Mouse (Mus musculus) hindbrain, embryonic 12.5 days (tissue): Measurements from ENCODE around the gene Zyx. TPM values are rescaled to one million over a fixed set of nuclear protein-coding genes. Genes with fewer than 3 reads are reported as not detected.

ENCODE experiments used
- ATAC-seq: fragments of 200-750 bp; cut with Nextera tagmentation; 2 replicates; pipeline ENCODE4 v1.8.0; 2017; ENCODE audit warnings: moderate TSS enrichment; ENCODE audit not compliant: low FRiP score
- H3K27ac ChIP-seq: fragments of 300-500 bp; sonication (generic); 2 replicates; pipeline ENCODE4 v1.5.1; 2016; ENCODE audit warnings: mild to moderate bottlenecking
- H3K27me3 ChIP-seq: fragments of 300-500 bp; sonication (generic); 2 replicates; pipeline ENCODE4 v1.6.1; 2016; ENCODE audit warnings: mild to moderate bottlenecking
- H3K36me3 ChIP-seq: fragments of 300-500 bp; sonication (generic); 2 replicates; pipeline ENCODE4 v1.6.1; 2016; ENCODE audit warnings: mild to moderate bottlenecking
- H3K4me1 ChIP-seq: fragments of 300-500 bp; sonication (generic); 2 replicates; pipeline ENCODE4 v1.6.1; 2016
- H3K4me2 ChIP-seq: fragments of 300-500 bp; sonication (generic); replicated peaks from 2 replicates; pipeline ENCODE4 v1.6.1; 2016; ENCODE audit warnings: mild to moderate bottlenecking
- H3K4me3 ChIP-seq: fragments of 300-500 bp; sonication (generic); 2 replicates; pipeline ENCODE4 v1.5.1; 2016; ENCODE audit warnings: mild to moderate bottlenecking
- H3K9ac ChIP-seq: fragments of 300-500 bp; sonication (generic); 2 replicates; pipeline ENCODE4 v1.6.1; 2016; ENCODE audit warnings: mild to moderate bottlenecking, moderate library complexity
- H3K9me3 ChIP-seq: fragments of 300-500 bp; sonication (generic); replicated peaks from 2 replicates; pipeline ENCODE4 v1.6.1; 2016; ENCODE audit warnings: mild to moderate bottlenecking
- WGBS: fragments of 180-500 bp; shearing (Covaris S2); methylation state at CpG from one replicate; pipeline ENCODE4 v1.1.7; 2016; 5-methylcytosine and 5-hydroxymethylcytosine counted together
- polyA plus RNA-seq: library from polyadenylated mRNA; unstranded; fragments of >200 nt; fragmentation: Nextera tagmentation; extraction: Ambion mirVana; gene quantifications from 2 replicates; pipeline ENCODE4 v1.2.1, GENCODE M21; 2016

The Zyx gene
- polyA plus RNA-seq, 1 experiment from 2014 or later = 71.4 TPM

DNA sequence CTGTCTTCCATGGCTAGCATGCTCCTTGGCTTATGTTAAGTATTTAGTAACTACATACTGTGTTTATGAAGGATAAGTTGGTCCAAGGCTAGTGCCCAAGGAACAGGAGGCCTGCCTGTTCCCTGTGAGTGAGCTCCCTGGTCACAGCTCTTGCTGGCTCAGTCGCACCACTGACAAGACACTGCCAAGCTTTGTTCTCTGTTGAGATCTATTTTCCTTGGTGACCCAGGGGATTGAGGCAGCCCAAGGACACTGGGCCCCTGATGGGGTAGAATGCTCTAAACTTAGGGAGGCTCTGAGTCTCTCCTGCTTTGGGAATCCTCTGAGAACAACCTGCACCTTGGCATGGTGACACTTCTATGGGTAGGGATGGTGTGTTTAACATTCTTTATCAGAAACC is 12.6 kb downstream of the Zyx start:
- Histone ChIP-seq H3K9ac (no peak overlapping the region), H3K27ac (no peak overlapping the region), H3K27me3 (no peaks in the 10 kb centered on the region), H3K36me3 (peaks cover 33% of the 10 kb centered on the region), H3K4me1 (no peaks in the 10 kb centered on the region), H3K9me3 (no peaks in the 10 kb centered on the region), H3K4me2 (no peak overlapping the region), H3K4me3 (no peak overlapping the region)
- no peak for ATAC-seq
- 67% methylated on average over 1 of the region's 1 CpGs for WGBS

DNA sequence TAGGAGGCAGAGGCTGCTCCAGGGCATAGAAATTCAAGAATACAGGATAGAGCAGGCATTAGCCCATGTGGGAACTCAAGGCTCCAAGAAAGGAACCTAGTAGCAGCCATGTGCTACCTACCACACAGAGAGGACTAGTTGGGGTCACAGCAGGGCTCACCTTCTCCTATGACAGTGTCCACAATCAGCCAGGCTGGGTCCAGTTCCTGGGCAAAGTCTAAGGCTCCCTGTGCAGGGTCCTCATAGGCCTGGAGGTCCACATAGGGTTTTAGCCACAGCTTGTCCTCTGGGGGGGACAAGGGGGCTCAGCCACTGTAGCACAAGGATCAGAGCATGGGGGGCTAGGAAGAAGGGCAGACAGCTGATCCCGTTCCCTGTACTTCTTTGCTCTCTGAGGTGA is 13.1 kb downstream of the Zyx start:
- Histone ChIP-seq H3K9ac (no peak overlapping the region), H3K4me3 (no peak overlapping the region), H3K4me2 (no peak overlapping the region), H3K27ac (no peak overlapping the region), H3K36me3 (peaks cover 29% of the 10 kb centered on the region), H3K9me3 (no peaks in the 10 kb centered on the region), H3K4me1 (no peaks in the 10 kb centered on the region), H3K27me3 (no peaks in the 10 kb centered on the region)
- no peak for ATAC-seq
- 89% methylated on average over 1 of the region's 1 CpGs for WGBS

- ATAC-seq = no peak
- WGBS = 62% methylated on average over 3 of the region's 3 CpGs
These were observed 13.5 kb downstream of the Zyx start for GRCm38 (mm10) chr6:42362974-42363373.

DNA sequence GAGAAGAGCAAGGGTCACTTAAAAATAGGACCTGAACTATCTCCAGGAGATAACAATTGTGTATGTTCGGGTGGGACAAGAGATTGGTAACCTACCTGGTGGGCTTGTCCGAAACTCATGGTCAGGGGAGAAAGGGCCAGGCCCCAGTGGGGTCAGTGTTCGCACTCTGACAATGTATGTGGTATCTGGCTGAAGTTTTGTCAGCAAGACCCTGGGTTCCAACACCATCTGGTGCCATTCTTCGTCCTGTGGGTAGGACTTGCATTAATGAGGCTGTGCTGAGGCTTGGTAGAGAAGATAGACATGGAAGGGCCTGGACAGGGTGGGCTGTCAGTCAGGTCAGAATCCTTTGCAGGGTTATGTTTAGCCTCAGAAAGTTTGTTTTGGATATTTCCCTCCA is 14.6 kb downstream of the Zyx start:
- no peaks in the 10 kb centered on the region for H3K4me1 ChIP-seq
- H3K4me3 ChIP-seq = no peak overlapping the region
- ATAC-seq = no peak
- peaks cover 13% of the 10 kb centered on the region for H3K36me3 ChIP-seq
- no peak overlapping the region for H3K27ac ChIP-seq
- 82% methylated on average over 4 of the region's 4 CpGs for WGBS
- no peak overlapping the region for H3K9ac ChIP-seq
- H3K9me3 ChIP-seq = no peaks in the 10 kb centered on the region
- no peak overlapping the region for H3K4me2 ChIP-seq
- no peaks in the 10 kb centered on the region for H3K27me3 ChIP-seq

More at GRCm38 (mm10) chr6:42362974-42363373, 13.5 kb downstream of the Zyx start:
- H3K27me3 ChIP-seq = no peaks in the 10 kb centered on the region
- no peak overlapping the region for H3K4me3 ChIP-seq
- peaks cover 24% of the 10 kb centered on the region for H3K36me3 ChIP-seq
- H3K27ac ChIP-seq = no peak overlapping the region
- no peaks in the 10 kb centered on the region for H3K4me1 ChIP-seq
- no peaks in the 10 kb centered on the region for H3K9me3 ChIP-seq
- no peak overlapping the region for H3K9ac ChIP-seq
- H3K4me2 ChIP-seq = no peak overlapping the region

DNA sequence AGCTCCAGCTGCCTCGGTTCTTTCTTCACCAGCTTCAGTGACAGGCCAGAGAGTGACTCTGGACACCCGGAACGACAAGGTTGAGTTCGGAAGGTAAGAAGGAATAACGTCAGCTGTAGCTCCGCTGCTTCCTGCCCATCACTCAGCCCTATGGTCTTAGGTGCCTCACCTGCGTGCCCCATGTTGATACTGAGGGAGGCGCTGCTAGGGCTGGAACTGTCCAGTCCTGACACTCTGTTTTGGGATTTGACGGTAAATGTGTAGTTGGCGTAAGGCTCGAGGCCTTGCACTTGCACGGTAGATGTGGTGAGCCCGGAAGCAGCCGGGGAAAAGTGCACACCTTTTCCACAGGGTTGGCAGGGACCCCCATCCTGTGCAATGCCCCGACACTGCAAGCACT is 15.2 kb downstream of the Zyx start:
- no peak overlapping the region for H3K9ac ChIP-seq
- ATAC-seq = no peak

DNA sequence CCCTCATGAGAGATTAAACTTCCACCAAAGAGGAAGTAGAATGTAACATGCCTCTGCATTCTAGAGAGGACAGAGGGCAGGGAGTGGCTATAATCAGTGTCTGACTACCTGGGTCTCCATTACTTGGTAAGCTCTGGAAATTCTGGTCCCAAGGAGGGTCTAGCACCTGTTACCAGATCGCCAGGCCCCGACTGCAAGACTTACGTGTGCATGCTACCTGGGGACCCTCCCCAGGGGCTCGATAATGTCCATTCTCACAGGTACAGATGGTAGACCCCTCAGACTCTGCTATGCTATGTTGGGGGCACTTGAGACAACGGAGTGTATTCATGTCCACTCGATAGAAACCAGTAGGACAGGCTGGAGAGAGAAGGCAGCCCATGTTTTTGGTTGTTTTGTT is 15.8 kb downstream of the Zyx start:
- H3K4me1 ChIP-seq = no peaks in the 10 kb centered on the region
- no peak for ATAC-seq
- 89% methylated on average over 6 of the region's 6 CpGs for WGBS

More for the DNA sequence above, 15.2 kb downstream of the Zyx start:
- Histone ChIP-seq H3K27ac (no peak overlapping the region), H3K36me3 (peaks cover 9% of the 10 kb centered on the region; the same call in 1 of the 2 replicates), H3K27me3 (no peaks in the 10 kb centered on the region), H3K4me1 (no peaks in the 10 kb centered on the region), H3K9me3 (no peaks in the 10 kb centered on the region), H3K4me2 (no peak overlapping the region), H3K4me3 (no peak overlapping the region)
- 88% methylated on average over 15 of the region's 15 CpGs for WGBS

GRCm38 (mm10) chr6:42369870-42370269 is 20.4 kb downstream of the Zyx start:
- H3K4me2 ChIP-seq = no peak overlapping the region
- H3K36me3 ChIP-seq = no peaks in the 10 kb centered on the region
- peaks cover 18% of the 10 kb centered on the region for H3K27me3 ChIP-seq
- peaks cover 11% of the 10 kb centered on the region for H3K4me1 ChIP-seq
- no peaks in the 10 kb centered on the region for H3K9me3 ChIP-seq
- no peak overlapping the region for H3K4me3 ChIP-seq
- H3K27ac ChIP-seq = no peak overlapping the region
- 5% methylated on average over 3 of the region's 3 CpGs for WGBS
- no peak overlapping the region for H3K9ac ChIP-seq
- ATAC-seq = no peak

More for the DNA sequence above, 15.8 kb downstream of the Zyx start:
- H3K27ac ChIP-seq = no peak overlapping the region
- no peaks in the 10 kb centered on the region for H3K27me3 ChIP-seq
- H3K4me2 ChIP-seq = no peak overlapping the region
- H3K9ac ChIP-seq = no peak overlapping the region
- H3K9me3 ChIP-seq = no peaks in the 10 kb centered on the region
- no peak overlapping the region for H3K4me3 ChIP-seq
- H3K36me3 ChIP-seq = 0 out of 2 replicates have a peak, but pooled peaks cover 6% of the 10 kb centered on the region

GRCm38 (mm10) chr6:42370630-42371363 is 21.4 kb downstream of the Zyx start:
- no peak overlapping the region for H3K4me2 ChIP-seq
- ATAC-seq = no peak
- H3K4me3 ChIP-seq = no peak overlapping the region
- H3K9me3 ChIP-seq = no peaks in the 10 kb centered on the region
- H3K36me3 ChIP-seq = no peaks in the 10 kb centered on the region
- 48% methylated on average over 4 of the region's 4 CpGs for WGBS
- no peak overlapping the region for H3K9ac ChIP-seq
- peaks cover 11% of the 10 kb centered on the region for H3K4me1 ChIP-seq
- peaks cover 18% of the 10 kb centered on the region for H3K27me3 ChIP-seq
- no peak overlapping the region for H3K27ac ChIP-seq

DNA sequence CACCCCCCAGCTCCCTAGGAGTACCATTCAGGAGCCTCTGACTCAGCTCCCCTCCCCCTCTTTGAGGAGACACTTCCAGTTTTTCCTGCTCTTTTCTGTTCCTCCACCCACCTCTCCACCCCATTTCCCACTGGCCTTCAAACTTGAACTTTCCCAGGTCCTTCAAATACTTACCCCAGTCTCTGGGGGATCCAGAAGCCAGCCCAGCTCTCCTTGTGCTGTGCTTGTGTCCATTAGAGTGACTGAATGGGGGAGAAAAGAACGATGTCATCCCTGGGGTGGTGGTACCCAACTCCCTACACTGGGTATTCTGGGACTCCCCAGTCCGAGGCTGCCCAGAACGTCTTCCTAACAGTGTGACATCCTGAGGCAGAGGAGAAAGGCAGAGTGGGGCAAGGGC is 22.6 kb downstream of the Zyx start:
- Histone ChIP-seq H3K4me3 (no peak overlapping the region), H3K9ac (no peak overlapping the region), H3K4me1 (peaks cover 11% of the 10 kb centered on the region), H3K36me3 (no peaks in the 10 kb centered on the region), H3K4me2 (peak overlapping the region; percentile 97), H3K9me3 (no peaks in the 10 kb centered on the region), H3K27ac (no peak overlapping the region), H3K27me3 (peaks cover 18% of the 10 kb centered on the region)
- peak; percentile 32 for ATAC-seq
- WGBS = 10% methylated on average over 3 of the region's 3 CpGs

- peaks cover 11% of the 10 kb centered on the region for H3K4me1 ChIP-seq
- peak; percentile 41 for ATAC-seq
- no peak overlapping the region for H3K9ac ChIP-seq
- H3K27ac ChIP-seq = no peak overlapping the region
- H3K36me3 ChIP-seq = no peaks in the 10 kb centered on the region
- H3K4me2 ChIP-seq = peak overlapping the region; percentile 97
- peak overlapping the region; percentile 51; the same call in 1 of the 2 replicates for H3K4me3 ChIP-seq
- peaks cover 18% of the 10 kb centered on the region for H3K27me3 ChIP-seq
- 15% methylated on average over 9 of the region's 9 CpGs for WGBS
- H3K9me3 ChIP-seq = no peaks in the 10 kb centered on the region
These were observed 23.0 kb downstream of the Zyx start for GRCm38 (mm10) chr6:42372421-42372815.

- H3K9me3 ChIP-seq = no peaks in the 10 kb centered on the region
- H3K9ac ChIP-seq = peak within 1 kb of the TSS; percentile 53; the same call in 1 of the 2 replicates
- WGBS = under 1% methylated on average over 32 of the region's 36 CpGs
- ATAC-seq = peak; percentile 74
- peaks cover 11% of the 10 kb centered on the region for H3K4me1 ChIP-seq
- no peak within 1 kb of the TSS for H3K27ac ChIP-seq
- H3K4me3 ChIP-seq = peak within 1 kb of the TSS; percentile 51
- H3K4me2 ChIP-seq = peak within 1 kb of the TSS; percentile 97
- no peaks in the 10 kb centered on the region for H3K36me3 ChIP-seq
- peaks cover 18% of the 10 kb centered on the region for H3K27me3 ChIP-seq
These were observed 23.6 kb downstream of the Zyx start, which contains the start of gene Epha1 for GRCm38 (mm10) chr6:42372816-42373547. Epha1 (minus strand) TSS chr6:42373268.

- Histone ChIP-seq H3K9me3 (no peaks in the 10 kb centered on the region), H3K27ac (no peak overlapping the region), H3K4me1 (peaks cover 11% of the 10 kb centered on the region), H3K4me2 (peak overlapping the region; percentile 97), H3K27me3 (peaks cover 18% of the 10 kb centered on the region), H3K9ac (no peak overlapping the region), H3K36me3 (no peaks in the 10 kb centered on the region), H3K4me3 (peak overlapping the region; percentile 51)
- WGBS = 49% methylated on average over 6 of the region's 7 CpGs
- peak; percentile 4; the same call in 1 of the 2 replicates for ATAC-seq
These were observed 24.4 kb downstream of the Zyx start for GRCm38 (mm10) chr6:42373669-42374430.
